Mouse (Mus musculus) spleen, adult 2 months (tissue): ENCODE measurements around the gene Timm10.

Experiments used
- CTCF ChIP-seq: fragments of 200-500 bp; IDR thresholded peaks from 2 replicates; pipeline ENCODE4 v1.5.1; 2011; ENCODE audit warnings: mild to moderate bottlenecking, inconsistent platforms; ENCODE audit not compliant: insufficient read depth, insufficient read length, insufficient replicate concordance; ENCODE audit errors: extremely low read depth
- POLR2A ChIP-seq: fragments of 200-500 bp; IDR thresholded peaks from 2 replicates; pipeline ENCODE4 v1.6.1; 2011; ENCODE audit warnings: low read depth, low read length, inconsistent platforms

- TF ChIP-seq POLR2A (no peak), CTCF (no peak)
Measured at GRCm38 (mm10) chr2:84798493-84798921, 28.3 kb upstream of the Timm10 start, which contains the start of gene Ube2l6.
